Mouse (Mus musculus) lung, embryonic 16.5 days (tissue): Measurements from ENCODE around the gene Oaf. TPM values are rescaled to one million over a fixed set of nuclear protein-coding genes. Genes with fewer than 3 reads are reported as not detected.
A peak's percentile ranks its signal among the peaks of the same experiment; 100 is the strongest.

Experiments used
- ATAC-seq: fragments of 200-750 bp; cut with Nextera tagmentation; 2 replicates; pipeline ENCODE4 v1.8.0; 2017; ENCODE audit warnings: low read depth, mild to moderate bottlenecking, moderate library complexity
- H3K27ac ChIP-seq: fragments of 300-500 bp; sonication (generic); 2 replicates; pipeline ENCODE4 v1.5.1; 2014; ENCODE audit warnings: mild to moderate bottlenecking, control low read depth, low read length
- H3K27me3 ChIP-seq: fragments of 300-500 bp; sonication (generic); 2 replicates; pipeline ENCODE4 v1.6.1; 2014; ENCODE audit warnings: low read depth, low read length, mixed read lengths; ENCODE audit not compliant: control insufficient read depth, insufficient read depth
- H3K36me3 ChIP-seq: fragments of 300-500 bp; sonication (generic); 2 replicates; pipeline ENCODE4 v1.6.1; 2014; ENCODE audit warnings: low read length; ENCODE audit not compliant: control insufficient read depth, insufficient read depth
- H3K4me1 ChIP-seq: fragments of 300-500 bp; sonication (generic); replicated peaks from 2 replicates; pipeline ENCODE4 v1.6.1; 2014; ENCODE audit warnings: low read length, mixed read lengths; ENCODE audit not compliant: control insufficient read depth, insufficient read depth
- H3K4me2 ChIP-seq: fragments of 300-500 bp; sonication (generic); 2 replicates; pipeline ENCODE4 v1.6.1; 2014; ENCODE audit warnings: low read depth, low read length, control low read depth
- H3K4me3 ChIP-seq: fragments of 300-500 bp; sonication (generic); 2 replicates; pipeline ENCODE4 v1.5.1; 2014; ENCODE audit warnings: mild to moderate bottlenecking, low read length, control low read depth
- H3K9ac ChIP-seq: fragments of 300-500 bp; sonication (generic); 2 replicates; pipeline ENCODE4 v1.6.1; 2014; ENCODE audit warnings: low read length, control low read depth
- H3K9me3 ChIP-seq: fragments of 300-500 bp; sonication (generic); 2 replicates; pipeline ENCODE4 v1.6.1; 2016; ENCODE audit warnings: low read length; ENCODE audit not compliant: control insufficient read depth
- WGBS: fragments of 180-500 bp; shearing (Covaris S2); extraction: QIAGEN DNeasy Blood & Tissue Kit; methylation state at CpG from one replicate; pipeline ENCODE4 v1.1.7; 2014; 5-methylcytosine and 5-hydroxymethylcytosine counted together
- polyA plus RNA-seq: library from polyadenylated mRNA; unstranded; fragments of >200 nt; fragmentation: Nextera tagmentation; extraction: Ambion mirVana; gene quantifications from 2 replicates; pipeline ENCODE4 v1.2.1, GENCODE M21; 2015

Oaf gene
- polyA plus RNA-seq: 35.3 and 38.0 TPM in 2 replicates

GRCm38 (mm10) chr9:43239712-43240593 lies at the start of gene Oaf:
Gene Oaf (minus strand): TSS chr9:43239911.
- peaks cover 25% of the 10 kb centered on the region for H3K4me1 ChIP-seq
- 1% methylated on average over 44 of the region's 44 CpGs for WGBS
- H3K27me3 ChIP-seq: no peaks in the 10 kb centered on the region
- ATAC-seq: peak; percentile 95
- H3K4me3 ChIP-seq: peak within 1 kb of the TSS; percentile 65
- peak within 1 kb of the TSS; percentile 66 for H3K4me2 ChIP-seq
- H3K9ac ChIP-seq: peak within 1 kb of the TSS; percentile 72
- peak within 1 kb of the TSS; percentile 73 for H3K27ac ChIP-seq
- H3K36me3 ChIP-seq: peaks cover 1% of the 10 kb centered on the region; the same call in 1 of the 2 replicates
- no peaks in the 10 kb centered on the region for H3K9me3 ChIP-seq

GRCm38 (mm10) chr9:43286870-43287269 lies 47.2 kb upstream of the Oaf start:
- H3K36me3 ChIP-seq: no peaks in the 10 kb centered on the region
- no peaks in the 10 kb centered on the region for H3K9me3 ChIP-seq
- H3K4me3 ChIP-seq: no peak overlapping the region
- H3K27ac ChIP-seq: no peak overlapping the region
- H3K9ac ChIP-seq: 0 out of 2 replicates have a peak overlapping the region, but pooled peaks have one; percentile 5
- 2% methylated on average over 20 of the region's 20 CpGs for WGBS
- no peak for ATAC-seq
- H3K4me2 ChIP-seq: peak overlapping the region; percentile 33; the same call in 1 of the 2 replicates
- no peaks in the 10 kb centered on the region for H3K27me3 ChIP-seq
- H3K4me1 ChIP-seq: no peaks in the 10 kb centered on the region

- no peak overlapping the region for H3K4me3 ChIP-seq
- H3K36me3 ChIP-seq: no peaks in the 10 kb centered on the region
- no peak overlapping the region for H3K4me2 ChIP-seq
- 80% methylated on average over 4 of the region's 4 CpGs for WGBS
- H3K27ac ChIP-seq: no peak overlapping the region
- H3K9me3 ChIP-seq: no peaks in the 10 kb centered on the region
- H3K9ac ChIP-seq: no peak overlapping the region
- H3K4me1 ChIP-seq: no peaks in the 10 kb centered on the region
- no peak for ATAC-seq
- H3K27me3 ChIP-seq: no peaks in the 10 kb centered on the region
These were observed 45.6 kb upstream of the Oaf start for GRCm38 (mm10) chr9:43285281-43285680.

- Histone ChIP-seq H3K27me3 (no peaks in the 10 kb centered on the region), H3K9me3 (no peaks in the 10 kb centered on the region), H3K4me2 (no peak overlapping the region), H3K4me1 (no peaks in the 10 kb centered on the region), H3K36me3 (no peaks in the 10 kb centered on the region), H3K4me3 (no peak overlapping the region), H3K27ac (no peak overlapping the region), H3K9ac (no peak overlapping the region)
- WGBS: 8% methylated on average over 6 of the region's 6 CpGs
- peak; percentile 94 for ATAC-seq
These were observed 44.6 kb upstream of the Oaf start for GRCm38 (mm10) chr9:43284284-43284683.

- H3K4me3 ChIP-seq: no peak overlapping the region
- WGBS: 61% methylated on average over 9 of the region's 9 CpGs
- H3K27ac ChIP-seq: no peak overlapping the region
- H3K27me3 ChIP-seq: peaks cover 14% of the 10 kb centered on the region
- ATAC-seq: no peak
- peaks cover 8% of the 10 kb centered on the region for H3K4me1 ChIP-seq
- H3K36me3 ChIP-seq: no peaks in the 10 kb centered on the region
- H3K9ac ChIP-seq: no peak overlapping the region
- no peak overlapping the region for H3K4me2 ChIP-seq
- no peaks in the 10 kb centered on the region for H3K9me3 ChIP-seq
These were observed 34.0 kb upstream of the Oaf start for GRCm38 (mm10) chr9:43273735-43274134.

- 69% methylated on average over 14 of the region's 14 CpGs for WGBS
- Histone ChIP-seq H3K36me3 (no peaks in the 10 kb centered on the region), H3K9ac (no peak overlapping the region), H3K4me2 (no peak overlapping the region), H3K27ac (no peak overlapping the region), H3K9me3 (no peaks in the 10 kb centered on the region), H3K4me3 (no peak overlapping the region), H3K27me3 (peaks cover 14% of the 10 kb centered on the region), H3K4me1 (peaks cover 8% of the 10 kb centered on the region)
- ATAC-seq: no peak
These were observed 32.2 kb upstream of the Oaf start for GRCm38 (mm10) chr9:43271761-43272518.

GRCm38 (mm10) chr9:43270723-43271252 lies 31.1 kb upstream of the Oaf start:
- H3K36me3 ChIP-seq: no peaks in the 10 kb centered on the region
- H3K27me3 ChIP-seq: peaks cover 14% of the 10 kb centered on the region
- H3K27ac ChIP-seq: no peak overlapping the region
- peak overlapping the region; percentile 7; the same call in 1 of the 2 replicates for H3K4me3 ChIP-seq
- H3K9me3 ChIP-seq: no peaks in the 10 kb centered on the region
- no peak for ATAC-seq
- peaks cover 8% of the 10 kb centered on the region for H3K4me1 ChIP-seq
- peak overlapping the region; percentile 34 for H3K9ac ChIP-seq
- WGBS: 11% methylated on average over 17 of the region's 17 CpGs
- peak overlapping the region; percentile 39 for H3K4me2 ChIP-seq

- Histone ChIP-seq H3K9me3 (no peaks in the 10 kb centered on the region), H3K9ac (no peak overlapping the region), H3K27ac (no peak overlapping the region), H3K27me3 (peaks cover 14% of the 10 kb centered on the region), H3K4me3 (no peak overlapping the region), H3K36me3 (no peaks in the 10 kb centered on the region), H3K4me2 (no peak overlapping the region), H3K4me1 (peaks cover 10% of the 10 kb centered on the region)
- no peak for ATAC-seq
- WGBS: 24% methylated on average over 8 of the region's 8 CpGs
These were observed 29.5 kb upstream of the Oaf start for GRCm38 (mm10) chr9:43269166-43269565.

GRCm38 (mm10) chr9:43267357-43267756 lies 27.6 kb upstream of the Oaf start:
- ATAC-seq: no peak
- H3K36me3 ChIP-seq: no peaks in the 10 kb centered on the region
- H3K27ac ChIP-seq: no peak overlapping the region
- H3K27me3 ChIP-seq: peaks cover 14% of the 10 kb centered on the region
- 71% methylated on average over 8 of the region's 8 CpGs for WGBS
- peaks cover 27% of the 10 kb centered on the region for H3K4me1 ChIP-seq
- no peaks in the 10 kb centered on the region for H3K9me3 ChIP-seq
- H3K4me3 ChIP-seq: no peak overlapping the region
- no peak overlapping the region for H3K9ac ChIP-seq
- no peak overlapping the region for H3K4me2 ChIP-seq
